ENCODE assay signal across 8 mouse cellular contexts in genomic region chr5:108000776-108001548, GRCm38 (mm10). TPM values are rescaled to one million over a fixed set of nuclear protein-coding genes. Genes with fewer than 3 reads are reported as not detected.
DNase-seq lines count a peak whose midpoint lies in the region; ATAC-seq and TF ChIP-seq lines count a peak whose summit lies in the region.

No protein-coding gene starts in this region.

- no peaks in the 10 kb centered on the region for H3K9me3 ChIP-seq in embryonic facial prominence, embryonic 13.5 days
- H3K9me3 ChIP-seq in heart, embryonic 12.5 days (replicated peaks) = no peaks in the 10 kb centered on the region
- H3K9me3 ChIP-seq in kidney, postnatal 0 days (replicated peaks; ENCODE audit: low read length) = no peaks in the 10 kb centered on the region
- H3K9me3 ChIP-seq in liver, embryonic 12.5 days (replicated peaks) = no peaks in the 10 kb centered on the region
- H3K9me3 ChIP-seq in stomach, embryonic 15.5 days = no peaks in the 10 kb centered on the region

- no peaks in the 10 kb centered on the region for H3K4me1 ChIP-seq in embryonic facial prominence, embryonic 13.5 days
- peaks cover 7% of the 10 kb centered on the region for H3K4me1 ChIP-seq in heart, embryonic 12.5 days (replicated peaks)
- no peaks in the 10 kb centered on the region for H3K4me1 ChIP-seq in kidney, postnatal 0 days (replicated peaks; ENCODE audit: insufficient read depth, low read length)
- peaks cover 15% of the 10 kb centered on the region for H3K4me1 ChIP-seq in liver, embryonic 12.5 days
- H3K4me1 ChIP-seq in stomach, embryonic 15.5 days = no peaks in the 10 kb centered on the region

- H3K4me3 ChIP-seq in embryonic facial prominence, embryonic 13.5 days = peak overlapping the region; percentile 56
- H3K4me3 ChIP-seq in heart, embryonic 12.5 days = peak overlapping the region; percentile 70
- H3K4me3 ChIP-seq in kidney, postnatal 0 days (replicated peaks; ENCODE audit: low read depth, low read length) = peak overlapping the region; percentile 57
- H3K4me3 ChIP-seq in liver, embryonic 12.5 days = peak overlapping the region; percentile 64
- H3K4me3 ChIP-seq in stomach, embryonic 15.5 days (replicated peaks) = peak overlapping the region; percentile 51

- no peaks in the 10 kb centered on the region for H3K36me3 ChIP-seq in embryonic facial prominence, embryonic 13.5 days
- H3K36me3 ChIP-seq in heart, embryonic 12.5 days = no peaks in the 10 kb centered on the region
- no peaks in the 10 kb centered on the region for H3K36me3 ChIP-seq in kidney, postnatal 0 days (ENCODE audit: insufficient read depth, low read length)
- no peaks in the 10 kb centered on the region for H3K36me3 ChIP-seq in liver, embryonic 12.5 days
- H3K36me3 ChIP-seq in stomach, embryonic 15.5 days = no peaks in the 10 kb centered on the region

- no peak for ATAC-seq in embryonic facial prominence, embryonic 13.5 days (ENCODE audit: insufficient number of reproducible peaks, insufficient read depth, low FRiP score, low TSS enrichment, low read depth)
- ATAC-seq in heart, embryonic 12.5 days (ENCODE audit: insufficient number of reproducible peaks, low FRiP score) = no peak
- peak; percentile 36 for ATAC-seq in kidney, postnatal 0 days (replicated peaks; ENCODE audit: low FRiP score, low read depth)
- peak; percentile 46; the same call in 1 of the 2 replicates for ATAC-seq in liver, embryonic 12.5 days
- ATAC-seq in stomach, embryonic 15.5 days (ENCODE audit: insufficient read depth, low FRiP score, low read depth) = peak; percentile 18; the same call in 1 of the 2 replicates

- H3K27ac ChIP-seq in embryonic facial prominence, embryonic 13.5 days = peak overlapping the region; percentile 64; the same call in 1 of the 2 replicates
- no peak overlapping the region for H3K27ac ChIP-seq in heart, embryonic 12.5 days (ENCODE audit: poor library complexity, severe bottlenecking)
- peak overlapping the region; percentile 22; the same call in 1 of the 2 replicates for H3K27ac ChIP-seq in kidney, postnatal 0 days
- peak overlapping the region; percentile 67 for H3K27ac ChIP-seq in liver, embryonic 12.5 days
- peak overlapping the region; percentile 27; the same call in 1 of the 2 replicates for H3K27ac ChIP-seq in stomach, embryonic 15.5 days

- 16% methylated on average over 20 of the region's 20 CpGs for WGBS in embryonic facial prominence, embryonic 13.5 days
- WGBS in heart, embryonic 12.5 days = 18% methylated on average over 20 of the region's 20 CpGs
- WGBS in kidney, postnatal 0 days = 15% methylated on average over 20 of the region's 20 CpGs
- WGBS in liver, embryonic 12.5 days (ENCODE audit: insufficient replicate concordance) = 12% methylated on average over 20 of the region's 20 CpGs
- WGBS in stomach, embryonic 15.5 days = 12% methylated on average over 20 of the region's 20 CpGs

- H3K9ac ChIP-seq in embryonic facial prominence, embryonic 13.5 days = peak overlapping the region; percentile 71
- peak overlapping the region; percentile 73 for H3K9ac ChIP-seq in heart, embryonic 12.5 days
- peak overlapping the region; percentile 40; the same call in 1 of the 2 replicates for H3K9ac ChIP-seq in kidney, postnatal 0 days (ENCODE audit: low read depth, low read length)
- peak overlapping the region; percentile 63 for H3K9ac ChIP-seq in liver, embryonic 12.5 days
- H3K9ac ChIP-seq in stomach, embryonic 15.5 days = 0 out of 2 replicates have a peak overlapping the region, but pooled peaks have one; percentile 29

- peak overlapping the region; percentile 59 for H3K4me2 ChIP-seq in embryonic facial prominence, embryonic 13.5 days
- H3K4me2 ChIP-seq in heart, embryonic 12.5 days = peak overlapping the region; percentile 65
- peak overlapping the region; percentile 63 for H3K4me2 ChIP-seq in kidney, postnatal 0 days (ENCODE audit: low read length)
- H3K4me2 ChIP-seq in liver, embryonic 12.5 days = peak overlapping the region; percentile 69
- peak overlapping the region; percentile 58 for H3K4me2 ChIP-seq in stomach, embryonic 15.5 days

- no peak for TF ChIP-seq CTCF in kidney, postnatal 0 days (IDR thresholded peaks at IDR 0.05; ENCODE audit: low read depth)

- peak; percentile 74 to 75 for DNase-seq in B cell, adult 2 months
- peak; percentile 44 for DNase-seq in adrenal gland, postnatal 25 days
- DNase-seq in kidney, postnatal 0 days (ENCODE audit: low spot score) = peak; percentile 81
- DNase-seq in naive thymus-derived CD4-positive, alpha-beta T cell, adult 2 months (ENCODE audit: low read depth) = peak; percentile 82

- H3K27me3 ChIP-seq in embryonic facial prominence, embryonic 13.5 days = no peaks in the 10 kb centered on the region
- no peaks in the 10 kb centered on the region for H3K27me3 ChIP-seq in heart, embryonic 12.5 days (replicated peaks)
- no peaks in the 10 kb centered on the region for H3K27me3 ChIP-seq in kidney, postnatal 0 days (ENCODE audit: insufficient read depth, low read length)
- H3K27me3 ChIP-seq in liver, embryonic 12.5 days (replicated peaks) = no peaks in the 10 kb centered on the region
- H3K27me3 ChIP-seq in stomach, embryonic 15.5 days (replicated peaks) = no peaks in the 10 kb centered on the region

RNA-seq across cellular contexts. Expression of gene Fam69a, which starts 14.1 kb away (rescaled TPM):
- total RNA-seq in adrenal gland, postnatal 25 days (2021) = 4.4 and 4.6 TPM in 2 replicates
- polyA plus RNA-seq in embryonic facial prominence, embryonic 13.5 days (2015; fragmentation: Nextera tagmentation; extraction: Ambion mirVana) = 25.5 and 26.1 TPM in 2 replicates
- 21.0 and 22.2 TPM in 2 replicates for polyA plus RNA-seq in heart, embryonic 12.5 days (2016; fragmentation: Nextera tagmentation; extraction: Ambion mirVana)
- polyA plus RNA-seq in kidney, postnatal 0 days (2015; fragmentation: Nextera tagmentation; extraction: Ambion mirVana) = 23.6 and 27.4 TPM in 2 replicates
- 12.5 and 13.8 TPM in 2 replicates for polyA plus RNA-seq in liver, embryonic 12.5 days (2016; fragmentation: Nextera tagmentation; extraction: Ambion mirVana)
- 24.1 and 28.7 TPM in 2 replicates for polyA plus RNA-seq in stomach, embryonic 15.5 days (2015; fragmentation: Nextera tagmentation; extraction: Ambion mirVana)

Comparison
In these comparisons a context has a peak if more than half of its experiments do, and no peak if none do; other contexts are left out.
1. ATAC-seq: peak in kidney, postnatal 0 days (single experiment), liver, embryonic 12.5 days (single experiment) and stomach, embryonic 15.5 days (single experiment); none in embryonic facial prominence, embryonic 13.5 days (single experiment) and heart, embryonic 12.5 days (single experiment).
2. Peak in every context shown above with its lines, with median percentiles within 50 percentile points of each other: DNase-seq, H3K4me2 ChIP-seq, H3K4me3 ChIP-seq and H3K9ac ChIP-seq.